Mouse (Mus musculus): ENCODE data around the gene Pmm2. TPM values are rescaled to one million over a fixed set of nuclear protein-coding genes. Genes with fewer than 3 reads are reported as not detected.

Gene Pmm2
- total and polyA plus RNA-seq, 2 experiments from 2014 or later = 24.6 to 27.8 TPM

DNA sequence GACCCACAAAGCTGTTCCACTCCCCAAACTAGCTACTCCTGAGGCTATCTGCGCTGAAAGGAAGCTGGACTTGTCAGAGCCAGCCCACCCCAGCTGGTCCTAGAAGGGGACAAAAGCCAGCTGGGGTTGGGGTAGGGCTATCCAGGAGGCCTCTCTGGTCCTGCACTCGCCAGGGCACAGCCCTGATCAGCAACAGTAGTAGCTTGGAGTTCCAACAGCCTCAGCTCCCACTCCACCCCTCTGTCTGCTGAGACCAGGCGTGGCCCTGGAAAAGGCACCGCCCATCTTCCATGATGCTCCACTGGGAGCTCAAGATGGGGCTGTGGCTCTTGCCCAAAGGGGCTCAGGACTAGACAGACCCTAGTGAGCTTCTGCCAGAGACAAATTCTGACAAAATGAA lies 30.3 kb downstream of the Pmm2 start:
- 0 out of 2 replicates have a peak overlapping the region, but pooled peaks have one; percentile 33 for H3K9ac ChIP-seq (replicated peaks; ENCODE audit: low read length, poor library complexity, severe bottlenecking)
- WGBS = 67% methylated on average over 4 of the region's 4 CpGs
- no peaks in the 10 kb centered on the region for H3K27me3 ChIP-seq (ENCODE audit: insufficient read depth, low read length)
- H3K27ac ChIP-seq (ENCODE audit: low read depth, low read length) = no peak overlapping the region
- H3K4me3 ChIP-seq (ENCODE audit: low read depth, low read length) = no peak overlapping the region
- no peak for TF ChIP-seq CTCF (IDR thresholded peaks at IDR 0.05)
- 0 out of 2 replicates have a peak, but pooled peaks cover 7% of the 10 kb centered on the region for H3K36me3 ChIP-seq (ENCODE audit: insufficient read depth, low read length)
- no peak overlapping the region for H3K4me2 ChIP-seq (ENCODE audit: low read depth, low read length, poor library complexity, severe bottlenecking)
- DNase-seq (ENCODE audit: low spot score) = no peak
- peaks cover 15% of the 10 kb centered on the region; the same call in 1 of the 2 replicates for H3K4me1 ChIP-seq (ENCODE audit: insufficient read depth, low read length)
- no peak for ATAC-seq (ENCODE audit: low FRiP score)
- no peaks in the 10 kb centered on the region for H3K9me3 ChIP-seq (ENCODE audit: low read length)

DNA sequence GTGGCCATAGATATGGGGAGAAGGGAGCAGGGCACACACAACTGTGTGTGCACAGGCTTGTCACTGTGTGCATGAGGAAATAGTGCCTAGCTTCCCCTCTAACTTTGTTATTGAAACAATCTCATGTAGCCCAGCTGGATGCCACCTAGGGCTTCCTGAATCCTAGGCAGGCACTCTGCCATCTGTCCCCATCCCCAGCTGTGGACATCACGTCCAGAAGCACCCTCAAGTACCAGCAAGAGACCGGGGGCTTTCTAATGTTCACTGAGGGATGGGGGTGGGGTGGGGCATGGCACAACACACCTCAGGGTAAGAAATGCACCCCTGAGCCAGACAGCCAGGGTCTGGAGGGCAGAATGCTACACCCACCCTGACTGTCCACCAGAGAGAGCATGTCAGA lies 30.9 kb downstream of the Pmm2 start:
- H3K36me3 ChIP-seq (ENCODE audit: insufficient read depth, low read length) = 0 out of 2 replicates have a peak, but pooled peaks cover 4% of the 10 kb centered on the region
- H3K9me3 ChIP-seq (ENCODE audit: low read length) = no peaks in the 10 kb centered on the region
- H3K9ac ChIP-seq (replicated peaks; ENCODE audit: low read length, poor library complexity, severe bottlenecking) = no peak overlapping the region
- no peaks in the 10 kb centered on the region for H3K27me3 ChIP-seq (ENCODE audit: insufficient read depth, low read length)
- 53% methylated on average over 2 of the region's 2 CpGs for WGBS
- TF ChIP-seq CTCF (IDR thresholded peaks at IDR 0.05) = no peak
- DNase-seq (ENCODE audit: low spot score) = no peak
- no peak overlapping the region for H3K27ac ChIP-seq (ENCODE audit: low read depth, low read length)
- H3K4me3 ChIP-seq (ENCODE audit: low read depth, low read length) = no peak overlapping the region
- peaks cover 15% of the 10 kb centered on the region; the same call in 1 of the 2 replicates for H3K4me1 ChIP-seq (ENCODE audit: insufficient read depth, low read length)
- no peak for ATAC-seq (ENCODE audit: low FRiP score)
- no peak overlapping the region for H3K4me2 ChIP-seq (ENCODE audit: low read depth, low read length, poor library complexity, severe bottlenecking)

DNA sequence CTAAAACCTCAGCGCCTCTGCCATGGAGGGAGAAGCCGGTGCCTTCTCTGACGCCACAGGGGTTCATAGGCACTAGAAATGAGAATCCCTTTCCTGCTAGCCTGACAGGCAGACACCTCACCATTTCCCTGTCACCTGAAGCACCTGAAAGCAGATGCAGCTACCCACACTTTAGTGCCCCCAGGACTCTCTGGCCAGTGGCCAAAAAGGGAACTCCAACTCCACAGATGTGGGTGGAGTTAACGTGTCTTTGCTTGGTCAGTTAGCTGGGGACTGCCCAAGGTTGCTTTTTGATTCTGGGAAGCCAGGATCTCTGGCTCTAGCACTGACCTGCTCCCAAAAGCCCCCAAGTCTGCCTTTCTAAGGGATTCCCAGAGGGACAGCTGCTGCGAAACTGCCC lies 32.0 kb downstream of the Pmm2 start:
- peak overlapping the region; percentile 48; the same call in 1 of the 2 replicates for H3K27ac ChIP-seq (ENCODE audit: low read depth, low read length)
- peak overlapping the region; percentile 73 for H3K4me2 ChIP-seq (ENCODE audit: low read depth, low read length, poor library complexity, severe bottlenecking)
- no peak for TF ChIP-seq CTCF (IDR thresholded peaks at IDR 0.05)
- H3K4me1 ChIP-seq (ENCODE audit: insufficient read depth, low read length) = peaks cover 15% of the 10 kb centered on the region; the same call in 1 of the 2 replicates
- H3K27me3 ChIP-seq (ENCODE audit: insufficient read depth, low read length) = no peaks in the 10 kb centered on the region
- peak overlapping the region; percentile 68; the same call in 1 of the 2 replicates for H3K4me3 ChIP-seq (ENCODE audit: low read depth, low read length)
- 32% methylated on average over 5 of the region's 5 CpGs for WGBS
- ATAC-seq (ENCODE audit: low FRiP score) (no peak), DNase-seq (ENCODE audit: low spot score) (no peak)
- H3K9me3 ChIP-seq (ENCODE audit: low read length) = no peaks in the 10 kb centered on the region
- H3K36me3 ChIP-seq (ENCODE audit: insufficient read depth, low read length) = no peaks in the 10 kb centered on the region
- H3K9ac ChIP-seq (replicated peaks; ENCODE audit: low read length, poor library complexity, severe bottlenecking) = peak overlapping the region; percentile 54

DNA sequence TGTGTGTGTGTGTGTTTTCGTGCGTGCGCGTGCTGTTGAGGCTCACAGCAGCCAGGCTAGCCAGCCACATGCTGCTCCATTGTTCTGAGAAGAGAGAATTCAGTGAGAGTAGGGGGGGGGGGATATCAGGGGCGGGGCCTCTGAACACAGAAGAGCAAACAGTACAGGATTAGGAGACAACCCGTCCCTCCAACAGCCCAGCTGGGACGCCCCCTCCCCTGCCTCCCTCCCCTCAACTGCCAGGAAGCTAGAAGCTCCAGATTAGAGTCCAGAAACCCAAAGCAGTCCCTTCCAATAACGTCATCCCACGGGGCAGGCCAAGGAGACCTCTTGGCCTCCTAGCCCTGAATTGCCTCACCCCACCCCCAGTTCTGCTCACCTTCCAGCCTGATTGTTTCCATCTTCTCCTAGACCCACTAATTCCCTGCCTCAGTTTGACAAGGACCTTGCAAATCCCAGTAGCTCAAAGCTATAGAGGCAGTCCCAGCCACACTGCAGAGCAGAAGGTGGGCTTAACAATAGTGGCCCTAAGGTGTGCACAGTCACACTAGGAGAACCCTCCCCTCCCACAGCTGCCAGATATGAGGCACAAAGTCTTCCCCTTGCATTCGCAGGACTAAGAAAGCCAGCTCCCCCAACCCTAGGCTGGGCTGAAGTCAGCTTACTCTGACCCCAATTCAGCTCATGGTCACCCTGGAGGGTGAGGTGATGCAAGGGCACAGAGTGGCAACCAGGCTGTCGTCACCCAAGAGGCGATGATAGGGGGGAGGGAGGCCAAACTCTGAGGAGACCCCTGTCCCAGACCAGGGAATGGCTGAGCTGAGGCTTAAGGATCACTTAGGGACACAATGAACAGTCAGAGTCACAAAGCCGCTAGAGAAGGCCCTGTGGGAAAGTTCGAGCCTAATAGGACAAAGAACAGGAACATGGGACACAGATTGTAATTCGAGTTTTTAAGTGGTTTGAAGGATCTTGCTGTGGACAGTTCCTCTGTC lies 32.9 kb downstream of the Pmm2 start:
- H3K9me3 ChIP-seq (ENCODE audit: low read length) = no peaks in the 10 kb centered on the region
- H3K36me3 ChIP-seq (ENCODE audit: insufficient read depth, low read length) = no peaks in the 10 kb centered on the region
- TF ChIP-seq CTCF (IDR thresholded peaks at IDR 0.05) = no peak
- no peaks in the 10 kb centered on the region for H3K27me3 ChIP-seq (ENCODE audit: insufficient read depth, low read length)
- peak; percentile 61 for ATAC-seq (ENCODE audit: low FRiP score)
- peak overlapping the region; percentile 68 for H3K4me3 ChIP-seq (ENCODE audit: low read depth, low read length)
- peaks cover 15% of the 10 kb centered on the region; the same call in 1 of the 2 replicates for H3K4me1 ChIP-seq (ENCODE audit: insufficient read depth, low read length)
- H3K27ac ChIP-seq (ENCODE audit: low read depth, low read length) = 0 out of 2 replicates have a peak overlapping the region, but pooled peaks have one; percentile 48
- peak; percentile 69 for DNase-seq (ENCODE audit: low spot score)
- 5% methylated on average over 15 of the region's 15 CpGs for WGBS
- peak overlapping the region; percentile 54 for H3K9ac ChIP-seq (replicated peaks; ENCODE audit: low read length, poor library complexity, severe bottlenecking)
- H3K4me2 ChIP-seq (ENCODE audit: low read depth, low read length, poor library complexity, severe bottlenecking) = peak overlapping the region; percentile 73

DNA sequence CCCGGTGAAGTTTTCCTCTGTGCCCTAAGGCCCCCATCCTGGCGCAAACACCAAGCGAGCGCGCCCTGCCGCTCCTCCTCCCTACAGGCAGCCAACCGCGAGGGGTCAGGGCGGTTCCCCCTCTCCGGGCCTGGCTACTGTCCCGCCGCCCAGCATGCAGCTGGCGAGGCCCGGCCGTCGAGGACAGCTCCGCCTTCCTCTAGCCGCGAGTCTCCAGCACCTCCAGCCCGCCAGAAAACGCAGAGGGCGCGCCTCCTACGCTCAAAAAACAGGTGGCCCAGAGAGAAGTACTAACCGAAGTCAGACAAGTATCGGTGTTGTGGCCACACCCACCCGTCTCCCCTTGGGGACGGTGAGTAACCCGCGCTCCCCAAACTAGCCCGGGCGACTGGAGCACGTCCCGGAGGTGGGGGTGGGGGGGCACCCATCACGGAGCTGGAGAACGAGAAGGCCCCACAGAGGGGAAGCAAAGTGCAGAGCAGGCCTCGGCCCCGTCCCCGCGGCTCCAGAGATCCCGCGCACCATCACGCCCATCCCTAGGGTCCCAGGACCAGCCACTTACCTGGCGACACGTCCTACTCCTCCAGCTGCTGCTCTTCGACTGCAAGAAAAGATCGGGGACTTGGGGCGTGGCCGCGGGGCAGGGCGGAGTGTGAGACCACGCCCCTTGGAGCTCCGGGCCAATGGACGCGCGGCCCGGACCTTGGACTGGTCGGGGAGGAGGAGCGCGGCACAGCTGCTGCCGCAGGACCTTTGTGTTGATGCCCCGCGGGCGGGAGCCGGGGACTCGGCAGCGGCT lies 34.3 kb downstream of the Pmm2 start, which contains the start of gene Carhsp1:
Gene Carhsp1, minus strand, starts transcription at position 605 of the 799 bp plus-strand sequence.
- peak; percentile 94 for DNase-seq (ENCODE audit: low spot score)
- no peaks in the 10 kb centered on the region for H3K9me3 ChIP-seq (ENCODE audit: low read length)
- H3K4me1 ChIP-seq (ENCODE audit: insufficient read depth, low read length) = peaks cover 15% of the 10 kb centered on the region; the same call in 1 of the 2 replicates
- H3K9ac ChIP-seq (replicated peaks; ENCODE audit: low read length, poor library complexity, severe bottlenecking) = peak within 1 kb of the TSS; percentile 65
- 0 out of 2 replicates have a peak, but pooled peaks have one; percentile 15 for TF ChIP-seq CTCF (IDR thresholded peaks at IDR 0.05)
- WGBS = under 1% methylated on average over 65 of the region's 67 CpGs
- peak within 1 kb of the TSS; percentile 68 for H3K4me3 ChIP-seq (ENCODE audit: low read depth, low read length)
- H3K4me2 ChIP-seq (ENCODE audit: low read depth, low read length, poor library complexity, severe bottlenecking) = peak within 1 kb of the TSS; percentile 73
- no peaks in the 10 kb centered on the region for H3K27me3 ChIP-seq (ENCODE audit: insufficient read depth, low read length)
- ATAC-seq (ENCODE audit: low FRiP score) = peak; percentile 83
- H3K36me3 ChIP-seq (ENCODE audit: insufficient read depth, low read length) = no peaks in the 10 kb centered on the region
- peak within 1 kb of the TSS; percentile 55 for H3K27ac ChIP-seq (ENCODE audit: low read depth, low read length)

Measured in midbrain, postnatal 0 days (tissue).